Mouse (Mus musculus): ENCODE data around the gene Treml4. TPM values are rescaled to one million over a fixed set of nuclear protein-coding genes. Genes with fewer than 3 reads are reported as not detected.
"Not testable (repeated sequence)": the region's sequence is repeated elsewhere in the genome, so short reads cannot be mapped to it uniquely, and the experiment has no call there.

The Treml4 gene
- polyA plus RNA-seq, 1 experiment from 2014 or later = 0.10 TPM

DNA sequence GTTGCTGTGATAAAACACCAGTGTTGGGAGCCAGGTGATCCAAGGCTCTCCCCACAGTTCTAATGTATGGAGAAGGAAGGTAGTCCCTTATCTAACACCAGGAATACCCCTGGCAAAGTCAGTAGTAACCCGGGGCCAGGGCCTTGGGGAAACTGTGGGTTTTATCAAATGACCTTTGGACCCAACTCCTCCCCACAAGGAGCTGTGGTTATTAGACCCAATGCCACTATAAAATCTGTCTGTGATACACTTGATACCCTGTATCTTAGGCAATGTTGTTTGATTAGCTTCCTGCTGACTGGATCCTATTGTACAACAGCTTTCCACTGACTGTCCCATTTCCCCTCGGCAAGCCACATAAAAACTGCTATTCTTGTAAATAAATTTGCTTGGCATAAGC lies 48.0 kb downstream of the Treml4 start:
- Histone ChIP-seq H3K27ac (replicated peaks) (no peak overlapping the region), H3K4me3 (no peak overlapping the region), H3K4me1 (no peaks in the 10 kb centered on the region), H3K9ac (replicated peaks) (no peak overlapping the region), H3K36me3 (no peaks in the 10 kb centered on the region), H3K9me3 (no peaks in the 10 kb centered on the region), H3K4me2 (replicated peaks) (no peak overlapping the region), H3K27me3 (no peaks in the 10 kb centered on the region)
- whole genome bisulfite sequencing = 88% methylated on average over 2 of the region's 2 CpGs
- no peak for ATAC-seq (ENCODE audit: low FRiP score, low read depth)

DNA sequence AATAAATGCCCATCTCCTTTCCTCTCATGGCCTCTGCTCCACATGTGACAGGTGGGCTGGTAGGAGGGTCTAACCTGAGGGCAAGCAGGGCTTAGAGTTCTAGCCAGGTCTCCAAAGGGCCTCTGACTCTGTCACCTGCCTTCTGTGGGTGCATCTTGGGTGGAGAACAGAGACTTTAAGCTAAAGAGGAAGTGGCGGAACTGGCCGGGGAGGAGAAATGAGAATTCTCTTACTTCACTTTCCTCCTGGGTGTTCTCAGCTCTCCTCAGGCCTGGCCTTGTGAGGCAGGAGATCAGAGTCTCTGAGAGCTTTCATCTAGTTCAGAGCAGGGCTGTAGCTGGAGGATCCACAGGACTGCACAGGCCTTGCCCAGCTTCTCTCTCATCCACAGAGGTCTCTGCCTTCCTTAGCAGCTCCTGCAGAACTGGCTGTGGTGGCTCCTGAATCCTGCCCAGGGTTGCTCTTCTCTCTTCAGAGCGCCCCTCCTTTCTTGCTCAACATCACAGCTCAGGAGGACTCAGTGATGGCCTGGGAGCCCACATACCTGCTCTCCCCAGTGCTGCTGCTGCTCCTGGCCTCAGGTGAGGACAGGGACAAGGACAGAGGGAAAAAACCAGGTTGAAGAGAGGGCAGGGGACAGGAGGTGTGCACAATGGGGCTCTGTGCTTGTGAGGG lies 51.9 kb downstream of the Treml4 start, which contains the start of gene B430306N03Rik:
Gene B430306N03Rik, plus strand, starts transcription at position 237 of the 675 bp plus-strand sequence.
- H3K36me3 ChIP-seq; H3K27ac ChIP-seq (replicated peaks); H3K4me2 ChIP-seq (replicated peaks); H3K4me1 ChIP-seq; H3K4me3 ChIP-seq; H3K9ac ChIP-seq (replicated peaks); H3K9me3 ChIP-seq; ATAC-seq (ENCODE audit: low FRiP score, low read depth); H3K27me3 ChIP-seq: not testable (repeated sequence)
- WGBS = 81% methylated on average over 3 of the region's 3 CpGs

GRCm38 (mm10) chr17:48318686-48319085 lies 54.6 kb downstream of the Treml4 start:
- 92% methylated on average over 1 of the region's 1 CpGs for WGBS
- Histone ChIP-seq H3K4me2 (replicated peaks) (no peak overlapping the region), H3K36me3 (no peaks in the 10 kb centered on the region), H3K27ac (replicated peaks) (no peak overlapping the region), H3K4me3 (no peak overlapping the region), H3K4me1 (no peaks in the 10 kb centered on the region), H3K27me3 (no peaks in the 10 kb centered on the region), H3K9me3 (no peaks in the 10 kb centered on the region), H3K9ac (replicated peaks) (no peak overlapping the region)
- no peak for ATAC-seq (ENCODE audit: low FRiP score, low read depth)

DNA sequence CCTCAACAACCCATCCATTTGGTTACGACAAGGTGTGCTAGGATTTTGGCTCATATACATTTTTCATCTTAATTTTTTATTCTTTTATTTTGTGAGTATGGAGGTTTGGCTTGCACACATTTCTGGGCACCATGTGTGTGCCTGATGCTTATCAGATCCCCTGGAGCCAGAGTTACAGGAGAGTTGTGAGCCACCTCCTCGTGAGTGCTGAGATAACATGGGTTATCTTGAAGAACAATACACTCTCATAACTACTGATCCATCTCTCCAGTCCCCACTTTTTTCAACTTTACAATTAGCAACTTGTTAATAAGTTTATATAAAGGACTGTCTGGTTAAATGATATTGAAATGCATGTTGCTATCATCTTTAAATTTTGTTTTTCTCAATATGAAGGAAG lies 57.2 kb downstream of the Treml4 start:
- Histone ChIP-seq H3K4me1 (no peaks in the 10 kb centered on the region), H3K4me2 (replicated peaks) (no peak overlapping the region), H3K4me3 (no peak overlapping the region), H3K9me3 (no peaks in the 10 kb centered on the region), H3K9ac (replicated peaks) (no peak overlapping the region), H3K27me3 (no peaks in the 10 kb centered on the region), H3K27ac (replicated peaks) (no peak overlapping the region), H3K36me3 (no peaks in the 10 kb centered on the region)
- ATAC-seq (ENCODE audit: low FRiP score, low read depth) = no peak
- WGBS = 71% methylated on average over 2 of the region's 2 CpGs

DNA sequence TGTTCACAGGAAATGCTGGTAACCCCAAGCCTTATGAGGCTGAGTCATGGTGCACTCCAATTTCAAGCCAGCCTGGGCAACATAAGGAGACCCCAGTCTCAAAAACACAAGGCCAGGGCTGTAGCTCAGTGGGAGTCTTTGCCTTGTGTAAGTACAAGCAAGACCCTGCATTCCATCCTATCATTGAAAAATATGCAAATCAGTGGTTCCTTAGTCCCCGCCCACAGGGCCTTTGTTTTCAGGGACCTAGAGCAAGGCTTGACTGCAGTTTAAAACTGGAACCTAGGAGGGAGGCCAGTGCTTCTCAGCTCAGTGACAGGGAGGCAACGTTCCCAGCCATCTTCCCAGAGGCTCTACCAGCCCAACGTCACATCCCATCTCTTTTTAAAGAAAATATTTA lies 59.1 kb downstream of the Treml4 start:
- Histone ChIP-seq H3K9ac (replicated peaks) (no peak overlapping the region), H3K27ac (replicated peaks) (no peak overlapping the region), H3K4me1 (no peaks in the 10 kb centered on the region), H3K4me2 (replicated peaks) (no peak overlapping the region), H3K27me3 (no peaks in the 10 kb centered on the region), H3K36me3 (no peaks in the 10 kb centered on the region), H3K9me3 (no peaks in the 10 kb centered on the region), H3K4me3 (no peak overlapping the region)
- ATAC-seq (ENCODE audit: low FRiP score, low read depth) = no peak
- 67% methylated on average over 3 of the region's 3 CpGs for WGBS

DNA sequence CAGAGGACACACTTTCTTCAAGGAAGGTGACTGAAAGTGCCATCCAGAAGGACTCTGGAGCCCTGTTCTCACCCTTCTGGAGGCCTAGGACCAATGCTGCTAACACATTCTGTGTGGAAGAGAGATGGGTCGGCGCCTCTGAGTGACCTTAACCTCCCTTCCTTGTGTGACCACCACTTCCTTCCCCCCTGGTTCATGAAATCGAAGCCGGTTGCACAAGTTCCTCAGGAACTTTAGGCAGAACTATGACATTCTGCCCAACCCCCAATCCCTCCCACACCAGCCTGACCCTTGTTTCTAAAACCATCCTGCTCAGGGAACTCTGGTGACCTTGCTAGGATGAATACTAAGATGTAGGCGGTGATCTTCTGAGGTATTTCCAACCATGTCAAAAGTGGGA lies 60.2 kb downstream of the Treml4 start:
- Histone ChIP-seq H3K27ac (replicated peaks) (no peak overlapping the region), H3K4me1 (no peaks in the 10 kb centered on the region), H3K4me2 (replicated peaks) (no peak overlapping the region), H3K27me3 (no peaks in the 10 kb centered on the region), H3K4me3 (no peak overlapping the region), H3K36me3 (no peaks in the 10 kb centered on the region), H3K9me3 (no peaks in the 10 kb centered on the region), H3K9ac (replicated peaks) (no peak overlapping the region)
- no peak for ATAC-seq (ENCODE audit: low FRiP score, low read depth)
- 91% methylated on average over 5 of the region's 5 CpGs for WGBS

Other genes starting within 250 kb of the Treml4 start
- gene 1700122O11Rik, start 226.0 kb upstream of the Treml4 start, polyA plus RNA-seq (2016; fragmentation: Nextera tagmentation; extraction: Ambion mirVana) = not detected in 2 replicates
- gene 1700067P10Rik, start 175.0 kb upstream of the Treml4 start, polyA plus RNA-seq (2016; fragmentation: Nextera tagmentation; extraction: Ambion mirVana) = not detected in 2 replicates
- gene 9830107B12Rik, start 118.0 kb upstream of the Treml4 start, polyA plus RNA-seq (2016; fragmentation: Nextera tagmentation; extraction: Ambion mirVana) = 0.09 TPM in 1 of 2 replicates, not detected in the other
- not detected in 2 replicates for gene A530064D06Rik, start 97.0 kb upstream of the Treml4 start, polyA plus RNA-seq (2016; fragmentation: Nextera tagmentation; extraction: Ambion mirVana)
- 0.08 and 0.11 TPM in 2 replicates for gene Trem1, start 31.5 kb upstream of the Treml4 start, polyA plus RNA-seq (2016; fragmentation: Nextera tagmentation; extraction: Ambion mirVana)
- gene Trem3, start 16.5 kb upstream of the Treml4 start, polyA plus RNA-seq (2016; fragmentation: Nextera tagmentation; extraction: Ambion mirVana) = not detected in 2 replicates
- gene Treml2, start 35.2 kb downstream of the Treml4 start, polyA plus RNA-seq (2016; fragmentation: Nextera tagmentation; extraction: Ambion mirVana) = 0.17 and 0.26 TPM in 2 replicates
- 0.17 and 0.22 TPM in 2 replicates for gene B430306N03Rik, start 51.8 kb downstream of the Treml4 start, polyA plus RNA-seq (2016; fragmentation: Nextera tagmentation; extraction: Ambion mirVana)
- gene Trem2, start 82.1 kb downstream of the Treml4 start, polyA plus RNA-seq (2016; fragmentation: Nextera tagmentation; extraction: Ambion mirVana) = 2.2 and 4.1 TPM in 2 replicates
- 1.6 and 2.1 TPM in 2 replicates for gene Treml1, start 95.6 kb downstream of the Treml4 start, polyA plus RNA-seq (2016; fragmentation: Nextera tagmentation; extraction: Ambion mirVana)
- gene Nfya, start 145.6 kb downstream of the Treml4 start, polyA plus RNA-seq (2016; fragmentation: Nextera tagmentation; extraction: Ambion mirVana) = 15.4 and 17.2 TPM in 2 replicates
- 79.4 and 81.8 TPM in 2 replicates for gene Oard1, start 145.7 kb downstream of the Treml4 start, polyA plus RNA-seq (2016; fragmentation: Nextera tagmentation; extraction: Ambion mirVana)
- 0.59 and 0.85 TPM in 2 replicates for gene Apobec2, start 168.6 kb downstream of the Treml4 start, polyA plus RNA-seq (2016; fragmentation: Nextera tagmentation; extraction: Ambion mirVana)
- gene Tspo2, start 187.2 kb downstream of the Treml4 start, polyA plus RNA-seq (2016; fragmentation: Nextera tagmentation; extraction: Ambion mirVana) = 1.8 TPM in 2 replicates
- gene Unc5cl, start 190.6 kb downstream of the Treml4 start, polyA plus RNA-seq (2016; fragmentation: Nextera tagmentation; extraction: Ambion mirVana) = 0.08 and 0.22 TPM in 2 replicates

Data from midbrain, embryonic 12.5 days (tissue).